Mouse (Mus musculus) mouse trophoblast stem cell (cell line): Measurements from ENCODE around the gene Vta1.

Source experiments
- in situ Hi-C, 2 experiments: fragments of 300-500 bp; cut with MseI, MboI; formaldehyde crosslinking; loops; 2 replicates in 1 of 2; 3 replicates in 1 of 2; pipeline ENCODE4 v1.15.1; 2025

Vta1 gene

DNA sequence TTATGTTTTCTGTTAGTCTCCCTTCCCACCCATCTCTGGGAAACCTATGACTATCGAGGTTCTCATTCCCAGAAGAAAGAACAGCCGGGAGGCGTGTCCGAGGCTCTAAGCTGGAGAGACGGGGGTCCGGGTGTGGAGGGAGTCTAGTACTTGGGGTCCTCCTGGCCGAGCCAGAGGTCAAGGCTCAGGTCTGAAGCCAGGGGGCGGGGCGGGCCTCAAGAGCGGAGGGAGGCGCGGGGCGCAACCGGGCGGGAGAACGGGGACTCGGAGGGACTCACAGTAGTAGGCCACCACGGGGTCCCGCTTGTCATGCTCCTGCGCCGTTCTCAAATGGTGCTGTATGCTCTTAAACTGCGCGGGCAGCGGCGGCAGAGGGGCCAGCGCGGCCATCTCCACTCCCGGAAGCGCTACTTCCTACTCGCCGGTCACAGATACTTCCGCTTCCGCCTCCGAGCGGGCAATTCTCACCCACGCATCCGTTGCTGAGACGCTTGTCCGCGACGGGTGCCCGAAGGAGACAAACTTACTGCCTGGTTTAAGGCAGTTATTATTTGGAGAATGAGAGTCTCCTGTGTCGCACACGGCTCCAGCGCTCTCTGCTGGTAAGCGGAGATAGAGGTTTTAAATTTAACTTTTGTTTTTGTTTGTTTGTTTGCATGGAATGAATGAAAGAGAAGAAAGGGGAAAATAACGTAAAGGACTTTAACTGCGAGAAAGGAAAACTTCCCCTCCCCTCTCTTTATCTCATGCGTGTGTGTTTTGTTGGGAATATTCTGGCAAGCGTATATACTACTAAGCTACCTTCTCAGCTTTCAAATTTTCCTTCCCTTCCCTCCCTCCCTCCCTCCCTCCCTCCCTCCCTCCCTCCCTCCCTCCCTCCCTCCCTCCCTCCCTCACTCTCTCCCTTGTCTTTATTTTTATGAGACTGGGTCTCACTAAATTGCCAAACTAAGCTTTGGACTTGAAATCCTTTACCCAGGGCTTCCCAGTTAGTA, at the start of gene Vta1, which contains the start of gene Nmbr:
Gene Vta1, minus strand, starts transcription at position 489 of the 995 bp plus-strand sequence.
Gene Nmbr, plus strand, starts transcription at position 520 of the 995 bp plus-strand sequence.
- in situ Hi-C loops = loop anchor here in 1 of 2 experiments (10.0 kb wide), 1 partner anchor 251 kb away; no protein-coding TSS in a partner anchor

- in situ Hi-C loops = no loop called here
Observed at GRCm38 (mm10) chr10:14734285-14734684, 28.9 kb upstream of the Vta1 start.

- in situ Hi-C loops = no loop called here
Observed at GRCm38 (mm10) chr10:14725671-14726070, 20.3 kb upstream of the Vta1 start.

GRCm38 (mm10) chr10:14718114-14718513, 12.8 kb upstream of the Vta1 start, which contains the start of gene Gje1:
Gene Gje1 (minus strand): TSS chr10:14718214.
- in situ Hi-C loops = no loop called here

GRCm38 (mm10) chr10:14703830-14704420, 1.4 kb downstream of the Vta1 start:
- in situ Hi-C loops = loop anchor here in 1 of 2 experiments (10.0 kb wide), 1 partner anchor 249 kb away; no protein-coding TSS in a partner anchor

DNA sequence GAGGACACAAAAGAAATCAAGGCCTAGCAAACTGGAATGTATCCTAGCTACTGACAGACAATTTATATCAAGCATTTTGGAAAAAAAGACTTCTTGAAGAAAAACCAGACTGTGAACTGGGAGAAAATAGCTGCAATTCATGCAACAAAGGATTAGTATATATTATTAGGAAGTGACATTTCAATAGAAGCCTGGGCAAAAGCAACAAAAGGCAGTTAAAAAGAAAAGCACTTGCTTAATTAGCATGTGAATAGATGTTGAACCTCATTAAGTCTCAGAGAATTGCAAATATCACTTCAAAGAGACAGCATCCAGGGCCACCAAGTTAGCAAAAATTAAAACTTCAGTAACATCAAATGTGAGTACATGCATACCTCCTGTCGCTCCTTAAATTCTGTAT, 2.1 kb downstream of the Vta1 start:
- in situ Hi-C loops = loop anchor here in 1 of 2 experiments (10.0 kb wide), 1 partner anchor 248 kb away; no protein-coding TSS in a partner anchor

- in situ Hi-C loops = no loop called here
Observed at GRCm38 (mm10) chr10:14690349-14690748, 15.0 kb downstream of the Vta1 start.

DNA sequence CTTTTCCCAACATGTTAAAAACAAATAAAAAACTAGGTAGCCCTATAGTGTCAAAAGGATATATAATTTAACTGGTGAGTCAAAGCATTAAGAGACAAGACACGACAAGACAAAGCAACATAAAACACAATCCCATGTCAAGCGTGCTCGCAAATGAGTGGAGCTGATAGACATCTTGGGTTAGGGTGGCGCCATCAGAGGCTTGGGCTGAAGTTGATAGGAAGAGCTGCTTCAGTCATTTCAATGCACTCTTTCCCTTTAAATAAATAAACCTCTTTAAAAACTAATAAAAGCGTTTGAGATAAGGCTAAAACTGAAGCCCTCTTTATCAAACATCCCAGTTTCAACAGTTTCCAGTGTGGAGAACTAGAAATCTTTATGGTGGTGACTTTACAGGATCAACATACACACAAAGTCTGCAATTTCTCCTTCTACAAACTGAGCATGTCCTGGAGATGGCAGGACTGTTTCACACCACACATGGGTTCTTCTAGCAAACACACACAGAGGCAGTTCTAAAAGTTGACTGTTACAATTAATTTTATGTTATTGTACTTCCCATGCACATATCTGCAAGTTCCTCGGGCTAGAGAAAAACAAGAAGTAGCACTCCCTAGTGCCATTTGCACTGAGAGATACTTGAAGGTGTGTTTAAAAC, 16.4 kb downstream of the Vta1 start:
- in situ Hi-C loops = loop anchor here in 1 of 2 experiments (10.0 kb wide), 1 partner anchor 234 kb away; no protein-coding TSS in a partner anchor

DNA sequence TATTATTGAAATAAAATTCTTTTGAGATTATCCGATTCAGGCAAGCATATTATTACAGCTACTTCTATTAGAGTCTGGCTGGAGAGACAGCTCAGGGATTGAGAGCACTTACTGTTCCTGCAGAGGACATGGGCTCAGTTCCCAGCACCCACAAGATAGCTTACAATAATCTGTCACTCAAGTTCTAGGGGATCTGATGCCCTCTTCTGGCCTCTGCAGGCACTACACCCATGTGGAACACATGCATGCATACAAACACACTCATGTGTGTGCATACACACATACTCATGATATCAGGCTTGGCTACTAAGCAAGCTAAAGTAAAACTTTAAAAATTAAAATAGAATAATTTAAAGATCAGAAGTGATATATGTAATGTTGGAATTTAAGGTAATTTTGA, 19.7 kb downstream of the Vta1 start:
- in situ Hi-C loops = loop anchor here in 1 of 2 experiments (10.0 kb wide), 1 partner anchor 231 kb away; no protein-coding TSS in a partner anchor

- in situ Hi-C loops = no loop called here
Observed at GRCm38 (mm10) chr10:14666147-14666546, 39.2 kb downstream of the Vta1 start.

GRCm38 (mm10) chr10:14660875-14661274, 44.5 kb downstream of the Vta1 start:
- in situ Hi-C loops = no loop called here

DNA sequence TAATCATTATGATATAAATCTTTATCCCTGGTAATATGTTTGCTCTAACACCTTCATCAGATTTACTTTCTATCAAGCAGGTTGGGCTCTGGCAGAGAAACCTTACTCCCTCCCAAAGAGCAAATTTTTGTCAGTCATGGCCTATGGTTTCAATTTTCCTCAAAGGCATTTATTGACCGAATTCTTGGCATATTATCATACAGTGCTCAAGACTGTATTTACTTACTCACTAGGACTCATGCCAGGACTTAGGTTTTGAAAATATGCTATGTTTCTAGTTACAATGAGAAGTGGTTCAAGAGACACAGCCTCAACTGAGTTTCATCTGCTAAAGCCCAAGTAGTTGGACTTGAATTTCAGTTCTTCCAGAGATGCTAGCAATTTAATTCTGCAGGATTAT, 65.7 kb downstream of the Vta1 start:
- in situ Hi-C loops = no loop called here

DNA sequence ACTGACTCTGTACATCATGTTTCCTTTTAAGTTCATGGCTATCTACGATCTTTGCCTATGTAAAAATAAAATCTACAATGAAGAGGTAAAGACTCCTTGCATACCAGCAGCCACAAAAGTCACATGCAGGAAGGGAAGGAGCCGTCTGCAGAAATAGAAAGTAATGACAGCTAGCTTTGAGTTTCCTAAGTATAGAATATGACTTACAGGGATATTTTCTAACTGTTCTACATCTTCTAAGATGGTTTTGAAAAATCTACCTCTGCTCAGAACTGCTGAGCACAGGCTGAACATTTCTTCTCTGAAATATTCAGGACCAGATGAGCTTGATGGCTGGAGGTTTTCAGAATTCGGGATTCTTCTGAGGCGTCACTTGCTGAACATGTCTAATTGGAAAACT, 66.3 kb downstream of the Vta1 start:
- in situ Hi-C loops = no loop called here

DNA sequence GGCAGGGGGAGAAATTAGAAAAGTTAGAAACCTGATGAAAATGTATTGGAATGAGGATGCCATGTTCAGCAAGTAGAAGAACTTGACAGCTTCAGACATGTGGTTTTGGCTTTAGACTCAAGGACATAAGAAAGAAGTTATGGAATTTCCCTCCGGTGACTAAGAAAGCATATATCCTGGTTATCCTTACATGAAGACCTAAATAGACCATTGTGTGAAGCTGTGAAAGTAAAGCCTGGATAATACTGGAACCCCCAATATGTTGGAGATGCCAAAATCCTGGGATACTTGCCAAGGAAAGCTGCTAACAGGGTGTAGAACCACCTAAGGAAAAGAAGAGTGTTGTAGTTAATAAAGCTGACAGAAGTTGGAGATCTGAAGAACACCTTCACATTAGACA, 79.7 kb downstream of the Vta1 start:
- in situ Hi-C loops = no loop called here

- in situ Hi-C loops = no loop called here
Observed at GRCm38 (mm10) chr10:14619156-14619555, 86.2 kb downstream of the Vta1 start.

GRCm38 (mm10) chr10:14618301-14618700, 87.1 kb downstream of the Vta1 start:
- in situ Hi-C loops = no loop called here

- in situ Hi-C loops = no loop called here
Observed at GRCm38 (mm10) chr10:14615441-14615840, 89.9 kb downstream of the Vta1 start.

DNA sequence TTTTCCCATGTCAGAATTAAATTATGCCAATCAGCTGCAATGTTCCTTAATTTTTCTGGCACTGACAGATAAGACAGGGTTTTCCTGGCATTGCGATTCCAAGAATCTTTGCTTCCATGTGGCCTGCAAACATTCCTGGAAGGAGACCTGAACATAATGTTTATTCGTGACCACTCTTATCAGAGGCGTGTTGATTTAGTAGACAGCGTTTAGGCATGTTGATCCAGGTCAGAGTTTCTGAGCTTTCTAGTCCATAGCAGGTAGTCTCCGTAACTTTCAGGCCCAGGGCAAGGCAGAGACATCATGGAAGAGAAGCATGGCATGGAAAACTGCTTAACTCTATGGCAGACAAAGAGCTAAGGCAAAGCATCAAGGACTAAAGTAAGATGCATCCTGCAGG, 97.8 kb downstream of the Vta1 start:
- in situ Hi-C loops = no loop called here
